19 mouse cellular contexts compared by ENCODE assay signal in the genomic region with DNA sequence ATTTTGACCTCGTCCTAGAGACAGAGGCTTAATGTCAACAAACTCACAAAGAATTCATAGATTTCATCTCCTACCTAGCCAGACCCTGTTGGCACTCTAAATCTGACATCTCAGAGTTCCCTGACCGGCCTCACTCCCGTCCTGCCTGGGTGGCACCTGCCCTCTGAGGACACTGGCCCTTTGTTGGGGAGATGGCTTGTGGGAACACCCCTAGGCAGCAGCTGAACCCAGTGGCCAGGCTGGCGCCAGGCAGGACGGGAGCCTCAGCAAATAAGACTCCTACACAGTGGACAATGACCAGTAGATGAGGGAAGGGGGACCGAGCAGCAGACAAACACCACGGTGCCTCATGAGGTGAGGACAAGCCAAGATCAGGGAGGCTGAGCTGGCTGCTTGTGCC. TPM values are rescaled to one million over a fixed set of nuclear protein-coding genes. Genes with fewer than 3 reads are reported as not detected.
DNase-seq lines count a peak whose midpoint lies in the region; ATAC-seq and TF ChIP-seq lines count a peak whose summit lies in the region.
"Had no signal": no experiment of that assay in that cellular context is flagged by ENCODE, and none has a peak within 500 bp of the region (broad histone marks: within the 10 kb centered on the region; RNA-seq: fewer than 3 reads in every experiment).

No protein-coding gene starts in this region.

- no peak overlapping the region for H3K27ac ChIP-seq in heart, embryonic 12.5 days (ENCODE audit: poor library complexity, severe bottlenecking)
- no peak overlapping the region for H3K27ac ChIP-seq in limb, embryonic 15.5 days
- H3K27ac ChIP-seq in limb, embryonic 10.5 days, result no peak overlapping the region
- H3K27ac ChIP-seq: embryonic facial prominence, embryonic 12.5 days; forebrain, embryonic 15.5 days; hindbrain, embryonic 14.5 days had no signal

- no peaks in the 10 kb centered on the region for H3K36me3 ChIP-seq in heart, embryonic 12.5 days
- no peaks in the 10 kb centered on the region for H3K36me3 ChIP-seq in limb, embryonic 15.5 days
- H3K36me3 ChIP-seq in limb, embryonic 10.5 days, result no peaks in the 10 kb centered on the region
- H3K36me3 ChIP-seq in megakaryocyte, embryonic 14.5 days (replicated peaks; ENCODE audit: low read length), result no peaks in the 10 kb centered on the region
- no peaks in the 10 kb centered on the region for H3K36me3 ChIP-seq in myocyte (ENCODE audit: control insufficient read depth, insufficient read depth)
- H3K36me3 ChIP-seq: embryonic facial prominence, embryonic 12.5 days; forebrain, embryonic 15.5 days had no signal

- no peaks in the 10 kb centered on the region for H3K79me2 ChIP-seq in myocyte (ENCODE audit: control insufficient read depth, insufficient read depth)

- DNase-seq in heart, adult 18-20 months, result no peak
- no peak for DNase-seq in limb, embryonic 10.5 days (ENCODE audit: low spot score)
- DNase-seq in layer of hippocampus, adult 8-10 months (ENCODE audit: low spot score in 2 of 2), result no peak
- DNase-seq: adrenal gland, postnatal 14 days; cerebellum, adult 11-12 months; cerebellum, adult 9-10 months; cerebellum, postnatal 25 days; gastrocnemius, postnatal 14 days; heart, postnatal 14 days had no signal

- 0 out of 2 replicates have a peak overlapping the region, but pooled peaks have one; percentile 31 for H3K9ac ChIP-seq in heart, embryonic 12.5 days
- no peak overlapping the region for H3K9ac ChIP-seq in limb, embryonic 15.5 days
- H3K9ac ChIP-seq: embryonic facial prominence, embryonic 12.5 days; forebrain, embryonic 15.5 days; hindbrain, embryonic 14.5 days had no signal

- no peak overlapping the region for H3ac ChIP-seq in myocyte (ENCODE audit: control insufficient read depth, insufficient read length)

- H3K27me3 ChIP-seq in heart, embryonic 12.5 days (replicated peaks), result no peaks in the 10 kb centered on the region
- no peaks in the 10 kb centered on the region for H3K27me3 ChIP-seq in limb, embryonic 15.5 days
- H3K27me3 ChIP-seq in limb, embryonic 10.5 days (ENCODE audit: low read depth, poor library complexity, severe bottlenecking), result no peaks in the 10 kb centered on the region
- peaks cover 46% of the 10 kb centered on the region for H3K27me3 ChIP-seq in megakaryocyte, embryonic 14.5 days (replicated peaks)
- H3K27me3 ChIP-seq in myocyte (ENCODE audit: control insufficient read depth, insufficient read depth, insufficient read length), result no peaks in the 10 kb centered on the region
- H3K27me3 ChIP-seq: embryonic facial prominence, embryonic 12.5 days; forebrain, embryonic 15.5 days had no signal

- no peak for TF ChIP-seq POLR2A in myocyte (IDR thresholded peaks at IDR 0.05; ENCODE audit: insufficient read length, low read depth)

- no peak overlapping the region for H3K4me3 ChIP-seq in heart, embryonic 12.5 days
- H3K4me3 ChIP-seq in limb, embryonic 15.5 days, result no peak overlapping the region
- no peak overlapping the region for H3K4me3 ChIP-seq in limb, embryonic 10.5 days
- peak overlapping the region; percentile 43 for H3K4me3 ChIP-seq in megakaryocyte, embryonic 14.5 days (replicated peaks)
- no peak overlapping the region for H3K4me3 ChIP-seq in myocyte
- H3K4me3 ChIP-seq: embryonic facial prominence, embryonic 12.5 days; forebrain, embryonic 15.5 days had no signal

- no peak overlapping the region for H3K4me2 ChIP-seq in heart, embryonic 12.5 days
- H3K4me2 ChIP-seq in limb, embryonic 15.5 days, result no peak overlapping the region
- H3K4me2 ChIP-seq in myocyte (ENCODE audit: low read depth), result no peak overlapping the region
- H3K4me2 ChIP-seq: embryonic facial prominence, embryonic 12.5 days; forebrain, embryonic 15.5 days; hindbrain, embryonic 14.5 days had no signal

- 61% methylated on average over 7 of the region's 7 CpGs for WGBS in heart, embryonic 12.5 days
- 64% methylated on average over 7 of the region's 7 CpGs for WGBS in limb, embryonic 15.5 days
- WGBS in limb, embryonic 10.5 days, result 83% methylated on average over 7 of the region's 7 CpGs

- ATAC-seq in heart, embryonic 12.5 days (ENCODE audit: insufficient number of reproducible peaks, low FRiP score), result no peak
- ATAC-seq in limb, embryonic 15.5 days (ENCODE audit: insufficient number of reproducible peaks, low FRiP score, low TSS enrichment, low read depth), result 0 out of 2 replicates have a peak, but pooled peaks have one; percentile 52
- ATAC-seq in megakaryocyte, adult 5-6 weeks (ENCODE audit: poor library complexity, severe bottlenecking), result no peak
- ATAC-seq: activated CD4-positive, CD25-positive, alpha-beta regulatory T cell, adult 4 months; forebrain, embryonic 15.5 days; Patski had no signal

- H3K4me1 ChIP-seq in heart, embryonic 12.5 days (replicated peaks), result no peaks in the 10 kb centered on the region; the same call in 1 of the 2 replicates
- H3K4me1 ChIP-seq in limb, embryonic 15.5 days, result no peaks in the 10 kb centered on the region
- H3K4me1 ChIP-seq in limb, embryonic 10.5 days, result no peaks in the 10 kb centered on the region
- H3K4me1 ChIP-seq in megakaryocyte, embryonic 14.5 days, result peaks cover 51% of the 10 kb centered on the region
- H3K4me1 ChIP-seq: embryonic facial prominence, embryonic 12.5 days; forebrain, embryonic 15.5 days had no signal

- H3K9me3 ChIP-seq in heart, embryonic 12.5 days (replicated peaks), result no peaks in the 10 kb centered on the region
- H3K9me3 ChIP-seq in limb, embryonic 15.5 days, result no peaks in the 10 kb centered on the region
- H3K9me3 ChIP-seq in limb, embryonic 10.5 days (replicated peaks), result no peaks in the 10 kb centered on the region
- H3K9me3 ChIP-seq in megakaryocyte, embryonic 14.5 days, result no peaks in the 10 kb centered on the region
- H3K9me3 ChIP-seq: embryonic facial prominence, embryonic 12.5 days; forebrain, embryonic 15.5 days had no signal

TF ChIP-seq in myocyte, 11 proteins besides CTCF, POLR2A, EP300 and RAD21:
- TF ChIP-seq MYOG (IDR thresholded peaks at IDR 0.05; ENCODE audit: control insufficient read depth in 1 of 3, insufficient read depth in 1 of 3, insufficient read length in 2 of 3, low read depth in 2 of 3), result peak in 1 of 3 experiments; percentile 26
- TF ChIP-seq USF1 (IDR thresholded peaks at IDR 0.05; ENCODE audit: low read depth), result no peak
- peak in 1 of 3 experiments; percentile 40 for TF ChIP-seq MYOD1 (IDR thresholded peaks at IDR 0.05; ENCODE audit: control insufficient read depth in 1 of 3, insufficient read length in 2 of 3, low read depth in 2 of 3)
- TF ChIP-seq TCF3 (IDR thresholded peaks at IDR 0.05; ENCODE audit: insufficient read length, low read depth), result peak; percentile 12
TF ChIP-seq in myocyte: peak in this region for 3.

RNA-seq across cellular contexts. Expression of gene Ppif, which starts 14.3 kb away (rescaled TPM):
- 101 and 104 TPM in 2 replicates for polyA plus RNA-seq in heart, embryonic 12.5 days (2016; fragmentation: Nextera tagmentation; extraction: Ambion mirVana)
- 100 to 1,000 TPM; 287 to 306 TPM for total RNA-seq in heart, adult 18-20 months (2021)
- 26.4 and 32.1 TPM in 2 replicates for polyA plus RNA-seq in limb, embryonic 15.5 days (2015; fragmentation: Nextera tagmentation; extraction: Ambion mirVana)
- 56.8 and 67.3 TPM in 2 replicates for polyA plus RNA-seq in limb, embryonic 10.5 days (2016; fragmentation: Nextera tagmentation; extraction: Ambion mirVana)
- 237 and 451 TPM in 2 replicates for polyA plus RNA-seq in megakaryocyte, embryonic 14.5 days (2012; ENCODE audit: insufficient read depth, low replicate concordance)
- 27.5 and 30.6 TPM in 2 replicates for total RNA-seq in megakaryocyte, adult 5-6 weeks (2015)
- 6.1 and 9.3 TPM in 2 replicates for total RNA-seq in megakaryocyte, adult 5-6 weeks (2017)
- polyA plus RNA-seq in myocyte (2012; fragmentation: generic; extraction: Trizol), result 14.1 TPM
- total RNA-seq in layer of hippocampus, adult 8-10 months (2022), result 10 to 100 TPM; 25.5 to 30.6 (median 27.9) TPM
